Mouse (Mus musculus): ENCODE measurements around the gene Rtn1. TPM values are rescaled to one million over a fixed set of nuclear protein-coding genes. Genes with fewer than 3 reads are reported as not detected.

Gene Rtn1
- polyA plus RNA-seq, 1 experiment from 2014 or later, result 6.6 TPM

GRCm38 (mm10) chr12:72229451-72230196 is 179.2 kb downstream of the Rtn1 start:
- TF ChIP-seq CTCF (IDR thresholded peaks at IDR 0.05; ENCODE audit: low read depth), result no peak
- ATAC-seq (replicated peaks; ENCODE audit: low FRiP score, low read depth) (no peak), DNase-seq (ENCODE audit: low spot score) (no peak)
- Histone ChIP-seq H3K27me3 (ENCODE audit: insufficient read depth, low read length) (no peaks in the 10 kb centered on the region), H3K4me3 (replicated peaks; ENCODE audit: low read depth, low read length) (no peak overlapping the region), H3K9me3 (replicated peaks; ENCODE audit: low read length) (no peaks in the 10 kb centered on the region), H3K36me3 (ENCODE audit: insufficient read depth, low read length) (no peaks in the 10 kb centered on the region), H3K9ac (ENCODE audit: low read depth, low read length) (no peak overlapping the region), H3K4me2 (ENCODE audit: low read length) (no peak overlapping the region), H3K27ac (no peak overlapping the region), H3K4me1 (replicated peaks; ENCODE audit: insufficient read depth, low read length) (no peaks in the 10 kb centered on the region)
- WGBS, result 51% methylated on average over 8 of the region's 8 CpGs

DNA sequence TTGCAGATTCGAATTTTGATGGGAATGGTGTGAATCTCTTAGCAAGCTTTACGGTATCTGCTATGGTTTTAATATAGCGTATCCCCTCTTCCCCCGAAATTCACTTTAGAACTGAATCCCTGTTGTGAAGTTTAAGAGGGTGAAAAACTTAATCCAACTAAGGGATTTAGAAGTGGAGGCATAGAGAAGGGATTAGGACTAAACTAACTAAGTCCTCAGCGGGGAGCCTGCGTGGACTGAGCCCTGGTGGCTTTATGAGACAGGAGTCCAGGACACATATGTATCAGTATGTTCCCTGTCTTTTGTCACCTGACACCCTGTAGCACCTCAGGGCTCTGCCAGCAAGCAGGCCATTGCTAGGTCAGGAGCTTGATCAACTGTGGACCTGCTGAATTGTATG is 181.1 kb downstream of the Rtn1 start:
- TF ChIP-seq CTCF (IDR thresholded peaks at IDR 0.05; ENCODE audit: low read depth), result no peak
- H3K9me3 ChIP-seq (replicated peaks; ENCODE audit: low read length), result no peaks in the 10 kb centered on the region
- no peaks in the 10 kb centered on the region for H3K4me1 ChIP-seq (replicated peaks; ENCODE audit: insufficient read depth, low read length)
- no peak for ATAC-seq (replicated peaks; ENCODE audit: low FRiP score, low read depth)
- no peak overlapping the region for H3K27ac ChIP-seq
- H3K4me2 ChIP-seq (ENCODE audit: low read length), result no peak overlapping the region
- H3K9ac ChIP-seq (ENCODE audit: low read depth, low read length), result no peak overlapping the region
- H3K4me3 ChIP-seq (replicated peaks; ENCODE audit: low read depth, low read length), result no peak overlapping the region
- H3K27me3 ChIP-seq (ENCODE audit: insufficient read depth, low read length), result no peaks in the 10 kb centered on the region
- 89% methylated on average over 6 of the region's 6 CpGs for WGBS
- H3K36me3 ChIP-seq (ENCODE audit: insufficient read depth, low read length), result no peaks in the 10 kb centered on the region
- DNase-seq (ENCODE audit: low spot score), result no peak

DNA sequence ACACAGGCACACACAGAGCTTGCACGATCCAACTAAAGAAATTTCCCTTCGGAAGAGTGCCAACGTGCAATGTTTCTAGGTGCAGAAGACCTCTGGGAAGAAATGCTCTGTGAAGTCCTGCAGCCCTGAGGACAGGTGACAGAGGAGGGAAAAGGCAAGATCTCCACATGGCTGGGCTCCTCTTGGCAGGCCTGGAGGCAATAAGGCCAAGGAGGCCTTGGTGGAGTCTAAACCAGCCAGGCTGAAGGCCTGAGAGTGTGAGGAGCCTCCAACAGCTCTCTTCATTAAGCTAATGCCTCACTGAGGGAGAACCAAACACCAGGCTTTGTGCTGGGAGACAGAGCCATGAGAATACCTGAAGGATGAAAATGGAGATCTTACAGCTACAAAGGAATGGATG is 183.5 kb downstream of the Rtn1 start:
- no peak for ATAC-seq (replicated peaks; ENCODE audit: low FRiP score, low read depth)
- Histone ChIP-seq H3K9me3 (replicated peaks; ENCODE audit: low read length) (no peaks in the 10 kb centered on the region), H3K9ac (ENCODE audit: low read depth, low read length) (no peak overlapping the region), H3K36me3 (ENCODE audit: insufficient read depth, low read length) (no peaks in the 10 kb centered on the region), H3K4me3 (replicated peaks; ENCODE audit: low read depth, low read length) (no peak overlapping the region), H3K4me1 (replicated peaks; ENCODE audit: insufficient read depth, low read length) (no peaks in the 10 kb centered on the region), H3K27me3 (ENCODE audit: insufficient read depth, low read length) (no peaks in the 10 kb centered on the region), H3K27ac (no peak overlapping the region), H3K4me2 (ENCODE audit: low read length) (no peak overlapping the region)
- no peak for DNase-seq (ENCODE audit: low spot score)
- TF ChIP-seq CTCF (IDR thresholded peaks at IDR 0.05; ENCODE audit: low read depth), result no peak
- WGBS, result 94% methylated on average over 3 of the region's 3 CpGs

GRCm38 (mm10) chr12:72223557-72224102 is 185.2 kb downstream of the Rtn1 start:
- DNase-seq (ENCODE audit: low spot score) (no peak), ATAC-seq (replicated peaks; ENCODE audit: low FRiP score, low read depth) (no peak)
- H3K36me3 ChIP-seq (ENCODE audit: insufficient read depth, low read length), result no peaks in the 10 kb centered on the region
- no peaks in the 10 kb centered on the region for H3K9me3 ChIP-seq (replicated peaks; ENCODE audit: low read length)
- no peak overlapping the region for H3K4me2 ChIP-seq (ENCODE audit: low read length)
- 93% methylated on average over 16 of the region's 16 CpGs for WGBS
- H3K4me3 ChIP-seq (replicated peaks; ENCODE audit: low read depth, low read length), result no peak overlapping the region
- H3K27me3 ChIP-seq (ENCODE audit: insufficient read depth, low read length), result no peaks in the 10 kb centered on the region
- TF ChIP-seq CTCF (IDR thresholded peaks at IDR 0.05; ENCODE audit: low read depth), result no peak
- H3K9ac ChIP-seq (ENCODE audit: low read depth, low read length), result no peak overlapping the region
- H3K27ac ChIP-seq, result no peak overlapping the region
- H3K4me1 ChIP-seq (replicated peaks; ENCODE audit: insufficient read depth, low read length), result no peaks in the 10 kb centered on the region

DNA sequence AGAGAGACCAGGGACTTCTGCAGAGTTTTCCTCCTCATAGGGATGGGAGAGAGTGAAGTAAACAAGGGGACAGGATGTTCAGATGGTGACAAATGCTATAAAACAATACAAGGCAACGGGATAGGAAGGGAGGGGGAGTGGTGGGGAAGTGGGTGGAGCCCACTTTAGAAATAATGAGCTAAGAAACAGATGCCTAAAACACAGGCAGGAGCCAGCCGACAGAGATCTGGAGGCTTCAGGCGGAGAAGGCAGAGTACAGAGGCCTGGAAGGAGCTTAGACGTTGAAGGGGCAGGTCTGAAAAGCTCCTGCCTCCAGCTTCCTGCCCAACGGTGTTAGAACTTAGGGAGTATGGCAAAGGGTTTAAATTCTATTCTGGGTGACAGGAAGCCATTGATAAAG is 195.3 kb downstream of the Rtn1 start:
- H3K9ac ChIP-seq (ENCODE audit: low read depth, low read length), result no peak overlapping the region
- TF ChIP-seq CTCF (IDR thresholded peaks at IDR 0.05; ENCODE audit: low read depth), result no peak
- H3K4me1 ChIP-seq (replicated peaks; ENCODE audit: insufficient read depth, low read length), result no peaks in the 10 kb centered on the region
- no peaks in the 10 kb centered on the region for H3K36me3 ChIP-seq (ENCODE audit: insufficient read depth, low read length)
- peak; percentile 33 for DNase-seq (ENCODE audit: low spot score)
- no peak overlapping the region for H3K4me3 ChIP-seq (replicated peaks; ENCODE audit: low read depth, low read length)
- ATAC-seq (replicated peaks; ENCODE audit: low FRiP score, low read depth), result no peak
- H3K27ac ChIP-seq, result no peak overlapping the region
- 22% methylated on average over 5 of the region's 5 CpGs for WGBS
- no peaks in the 10 kb centered on the region for H3K9me3 ChIP-seq (replicated peaks; ENCODE audit: low read length)
- H3K27me3 ChIP-seq (ENCODE audit: insufficient read depth, low read length), result no peaks in the 10 kb centered on the region
- H3K4me2 ChIP-seq (ENCODE audit: low read length), result no peak overlapping the region

- no peaks in the 10 kb centered on the region for H3K27me3 ChIP-seq (ENCODE audit: insufficient read depth, low read length)
- no peaks in the 10 kb centered on the region for H3K36me3 ChIP-seq (ENCODE audit: insufficient read depth, low read length)
- no peak for TF ChIP-seq CTCF (IDR thresholded peaks at IDR 0.05; ENCODE audit: low read depth)
- no peaks in the 10 kb centered on the region for H3K9me3 ChIP-seq (replicated peaks; ENCODE audit: low read length)
- no peak overlapping the region for H3K9ac ChIP-seq (ENCODE audit: low read depth, low read length)
- no peak overlapping the region for H3K4me3 ChIP-seq (replicated peaks; ENCODE audit: low read depth, low read length)
- no peak overlapping the region for H3K27ac ChIP-seq
- DNase-seq (ENCODE audit: low spot score), result no peak
- H3K4me1 ChIP-seq (replicated peaks; ENCODE audit: insufficient read depth, low read length), result no peaks in the 10 kb centered on the region
- no peak overlapping the region for H3K4me2 ChIP-seq (ENCODE audit: low read length)
- WGBS, result 91% methylated on average over 3 of the region's 3 CpGs
- no peak for ATAC-seq (replicated peaks; ENCODE audit: low FRiP score, low read depth)
Observed at GRCm38 (mm10) chr12:72200828-72201227, 208.0 kb downstream of the Rtn1 start.
